Mouse (Mus musculus) splenic B cell, adult 2 months (primary cell): ENCODE measurements at regions not wholly inside any gene's neighbourhood (a gene's known extent, or its start where the extent isn't known, plus 50 kb on each side); places are given as distances from the start of the nearest gene placed in this dataset.

ENCODE experiments used
- DNase-seq: peaks from one replicate; pipeline ENCODE4 v3.0.0-alpha.2; 2011; ENCODE audit warnings: low read depth, low spot score
- H3K27me3 ChIP-seq: 2 replicates; pipeline ENCODE4 v1.6.1; 2012; ENCODE audit warnings: mild to moderate bottlenecking, low read length, moderate library complexity, mixed read lengths; ENCODE audit not compliant: control insufficient read depth, poor library complexity, insufficient read depth, severe bottlenecking
- H3K36me3 ChIP-seq: 2 replicates; pipeline ENCODE4 v1.6.1; 2012; ENCODE audit warnings: mild to moderate bottlenecking, low read length, moderate library complexity, mixed read lengths; ENCODE audit not compliant: control insufficient read depth, poor library complexity, insufficient read depth, severe bottlenecking

- Histone ChIP-seq H3K27me3 (no peaks in the 10 kb centered on the region), H3K36me3 (no peaks in the 10 kb centered on the region)
- DNase-seq = no peak
Observed at GRCm38 (mm10) chr16:77421591-77422024, 180.3 kb downstream of the Gm11146 start.

GRCm38 (mm10) chr16:77421001-77421400 is 180.9 kb downstream of the Gm11146 start:
- no peak for DNase-seq
- Histone ChIP-seq H3K27me3 (no peaks in the 10 kb centered on the region), H3K36me3 (no peaks in the 10 kb centered on the region)

- H3K27me3 ChIP-seq = no peaks in the 10 kb centered on the region
- H3K36me3 ChIP-seq = no peaks in the 10 kb centered on the region
- DNase-seq = no peak
Observed at GRCm38 (mm10) chr16:77420136-77420860, 181.6 kb downstream of the Gm11146 start.

DNA sequence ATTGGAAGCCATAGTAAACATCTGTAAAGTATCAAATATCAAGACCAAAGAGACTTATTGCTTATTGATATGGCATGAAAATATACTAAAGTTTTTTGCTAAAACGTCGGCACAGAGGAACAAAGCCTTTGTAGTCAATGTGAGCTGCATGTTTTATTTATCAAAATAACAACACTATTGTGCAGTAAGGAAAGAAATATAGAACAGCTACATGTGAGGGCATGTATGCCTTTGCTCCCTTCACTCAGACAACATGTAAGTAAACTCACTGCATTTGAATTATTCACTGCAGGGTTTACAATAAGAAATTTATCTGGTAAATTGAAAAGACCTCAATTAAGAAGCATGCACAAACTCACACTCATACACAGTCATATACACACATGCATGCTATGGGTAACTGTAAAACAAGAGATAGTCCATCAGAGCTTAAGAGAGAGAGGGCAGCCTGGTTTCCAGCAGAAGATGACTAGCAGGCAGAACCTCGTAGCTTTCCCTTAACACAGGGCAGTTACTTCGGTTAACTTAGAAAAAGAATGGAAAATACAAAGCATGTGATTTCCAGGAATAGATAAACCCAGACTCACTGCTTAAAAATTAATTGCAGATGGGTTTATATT is 182.7 kb downstream of the Gm11146 start:
- no peaks in the 10 kb centered on the region for H3K27me3 ChIP-seq
- H3K36me3 ChIP-seq = no peaks in the 10 kb centered on the region
- no peak for DNase-seq

DNA sequence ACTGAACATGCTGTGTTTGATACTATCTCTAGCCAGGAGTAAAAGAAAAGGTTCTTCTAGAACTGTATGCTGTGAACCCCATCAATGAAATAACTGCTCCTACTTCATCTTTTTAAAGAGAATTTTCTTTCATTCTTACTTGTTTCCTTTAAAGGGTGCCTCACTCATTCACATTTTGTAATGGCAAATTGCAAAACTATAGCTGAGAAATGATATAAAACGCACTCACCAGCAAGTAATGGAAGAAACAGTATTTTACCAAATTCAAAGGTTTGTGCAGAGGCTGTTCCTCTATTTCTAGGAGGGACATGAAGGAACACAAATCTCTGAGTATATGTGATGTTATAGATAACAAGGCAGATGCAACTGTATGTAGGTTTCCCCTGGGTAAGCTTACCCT is 183.4 kb downstream of the Gm11146 start:
- no peaks in the 10 kb centered on the region for H3K36me3 ChIP-seq
- DNase-seq = no peak
- no peaks in the 10 kb centered on the region for H3K27me3 ChIP-seq

DNA sequence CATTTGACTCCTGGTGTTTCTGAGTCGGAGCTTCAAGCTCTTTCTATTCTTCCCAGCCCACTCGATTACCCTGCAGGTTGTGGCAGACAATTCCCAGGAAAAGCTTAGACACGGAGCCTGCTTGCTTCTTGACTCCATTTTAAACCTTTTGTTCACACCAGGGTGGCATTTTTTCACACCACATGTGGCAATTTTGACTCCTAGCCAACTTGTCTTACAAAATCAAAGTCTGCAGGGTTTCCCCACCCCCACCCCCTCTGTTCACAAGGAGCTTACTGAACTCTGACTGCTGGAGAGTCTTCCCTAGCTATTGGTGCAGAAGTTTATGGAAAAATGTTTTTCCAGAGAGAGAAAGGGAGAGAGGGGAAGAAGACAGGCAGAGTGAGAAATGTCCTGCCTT is 184.1 kb downstream of the Gm11146 start:
- Histone ChIP-seq H3K27me3 (no peaks in the 10 kb centered on the region), H3K36me3 (no peaks in the 10 kb centered on the region)
- DNase-seq = no peak

DNA sequence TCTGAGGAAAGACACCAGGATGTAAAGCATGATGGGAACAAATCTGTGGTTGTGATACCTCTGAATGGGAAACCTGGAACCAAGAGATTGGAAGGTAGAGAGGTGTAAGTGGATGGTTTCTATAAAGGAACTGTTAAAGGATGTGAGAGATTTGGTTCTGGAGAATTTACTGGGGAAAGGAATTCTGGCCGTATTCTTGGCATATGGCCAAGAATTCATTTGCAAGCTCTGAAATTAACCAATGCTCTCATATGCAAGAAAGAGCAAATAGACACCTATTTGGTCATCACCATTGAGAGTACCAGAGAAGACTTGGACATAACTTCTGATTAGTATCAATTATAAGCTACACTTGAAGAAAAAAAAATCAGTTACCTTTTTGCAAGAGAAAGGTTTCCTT is 187.3 kb downstream of the Gm11146 start:
- Histone ChIP-seq H3K36me3 (no peaks in the 10 kb centered on the region), H3K27me3 (no peaks in the 10 kb centered on the region)
- no peak for DNase-seq

GRCm38 (mm10) chr16:77409168-77409567 is 192.7 kb downstream of the Gm11146 start:
- H3K27me3 ChIP-seq = no peaks in the 10 kb centered on the region
- DNase-seq = no peak
- no peaks in the 10 kb centered on the region for H3K36me3 ChIP-seq

DNA sequence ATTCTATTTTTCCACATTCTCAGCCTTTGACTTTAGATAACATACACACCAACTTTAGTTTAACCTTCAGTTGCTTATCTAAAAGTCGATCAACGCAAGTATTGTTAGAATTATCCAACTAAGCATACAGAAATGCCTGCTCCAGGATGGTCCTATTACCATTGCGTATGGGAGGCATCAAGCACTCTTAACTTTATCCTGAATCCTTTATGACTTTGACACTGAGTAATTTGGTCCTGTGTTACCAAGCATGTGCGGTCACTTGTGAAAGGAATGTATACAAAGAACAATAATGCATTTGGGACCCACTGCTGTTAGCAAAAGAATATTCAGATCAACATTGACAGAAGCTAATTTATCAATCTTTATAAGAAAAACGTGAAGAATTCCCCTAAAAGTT is 194.9 kb downstream of the Gm11146 start:
- no peaks in the 10 kb centered on the region for H3K27me3 ChIP-seq
- DNase-seq = no peak
- H3K36me3 ChIP-seq = no peaks in the 10 kb centered on the region

DNA sequence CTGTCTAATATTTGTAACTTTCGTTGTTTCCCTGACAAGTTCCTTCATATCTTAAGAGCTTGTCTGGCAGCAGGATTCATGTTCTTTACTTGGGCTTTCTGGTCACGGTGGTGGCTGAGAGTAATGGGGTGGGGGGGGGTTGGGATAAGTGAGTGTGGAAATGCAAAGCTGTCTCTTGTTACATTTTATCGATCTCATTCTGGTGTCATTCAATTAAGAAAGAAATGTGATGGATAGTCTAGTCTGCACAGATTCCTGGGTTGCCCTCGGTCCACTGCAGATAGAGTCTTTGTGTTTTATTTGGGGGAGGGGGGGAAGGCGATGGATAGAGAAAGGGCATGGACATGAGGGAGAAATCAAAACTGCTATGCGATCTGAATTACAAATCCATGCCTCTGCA is 196.0 kb downstream of the Gm11146 start:
- H3K27me3 ChIP-seq = no peaks in the 10 kb centered on the region
- no peaks in the 10 kb centered on the region for H3K36me3 ChIP-seq
- DNase-seq = no peak

- Histone ChIP-seq H3K27me3 (no peaks in the 10 kb centered on the region), H3K36me3 (no peaks in the 10 kb centered on the region)
- DNase-seq = no peak
Observed at GRCm38 (mm10) chr16:77405181-77405818, 196.6 kb downstream of the Gm11146 start.

DNA sequence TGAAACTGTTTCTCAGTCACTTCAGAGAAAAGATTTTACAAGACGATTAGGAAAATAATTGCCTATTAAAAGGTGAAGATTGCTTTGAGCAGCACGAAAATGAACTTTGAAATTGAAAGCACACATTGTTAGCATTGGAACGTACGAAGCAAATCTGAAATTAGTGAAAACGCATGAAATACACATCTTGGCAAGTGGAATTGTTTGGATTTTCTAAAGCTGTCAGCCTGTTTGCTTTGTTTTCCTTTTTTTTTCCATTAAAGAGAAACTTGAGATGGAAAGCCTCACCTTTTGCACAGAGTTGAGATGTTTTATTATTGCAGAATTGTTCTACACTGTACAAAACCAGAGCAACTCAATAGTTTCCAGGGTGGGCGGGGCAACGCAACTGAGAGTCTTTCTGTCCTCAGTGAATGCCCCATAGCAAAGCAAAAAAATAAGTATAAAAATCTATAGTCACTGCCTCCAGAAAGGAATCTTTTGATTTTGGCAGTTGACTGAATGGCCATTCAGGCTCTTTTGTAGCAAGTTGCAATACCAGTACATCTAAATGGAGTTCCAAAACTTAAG is 199.1 kb downstream of the Gm11146 start:
- no peak for DNase-seq
- no peaks in the 10 kb centered on the region for H3K27me3 ChIP-seq
- no peaks in the 10 kb centered on the region for H3K36me3 ChIP-seq

GRCm38 (mm10) chr16:77401185-77401943 is 200.5 kb downstream of the Gm11146 start:
- DNase-seq = no peak
- no peaks in the 10 kb centered on the region for H3K27me3 ChIP-seq

DNA sequence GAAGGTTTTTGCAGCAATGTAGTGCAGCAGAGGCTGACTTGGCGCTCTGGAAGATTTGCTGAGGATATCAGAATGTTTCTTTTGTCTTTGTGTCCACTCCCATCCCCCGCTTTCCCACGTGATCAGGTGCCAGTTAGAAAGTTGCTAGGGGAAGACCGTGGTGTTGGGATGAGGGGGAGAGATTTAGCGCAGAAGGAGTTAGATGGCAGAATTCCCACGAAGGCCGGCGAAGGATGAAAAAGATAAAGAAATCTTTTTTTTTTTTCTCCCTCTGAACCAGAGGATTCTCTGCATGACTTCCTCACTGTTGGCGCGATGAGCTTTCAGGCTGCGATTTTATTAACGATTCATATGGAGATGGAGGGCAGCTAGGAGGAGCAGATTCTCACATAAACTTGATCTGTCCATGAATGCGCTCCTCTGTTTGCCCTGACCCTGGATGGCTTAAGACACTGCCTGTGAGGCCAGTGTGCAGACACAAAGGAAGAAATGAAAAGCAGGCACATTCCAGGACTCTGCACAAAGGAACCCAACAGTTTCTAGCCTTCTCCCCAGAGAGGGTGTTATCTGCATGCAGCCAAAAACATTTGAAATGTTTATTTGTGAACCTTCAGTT is 201.5 kb downstream of the Gm11146 start:
- Histone ChIP-seq H3K27me3 (no peaks in the 10 kb centered on the region), H3K36me3 (no peaks in the 10 kb centered on the region)
- no peak for DNase-seq

More at GRCm38 (mm10) chr16:77401185-77401943, 200.5 kb downstream of the Gm11146 start:
- no peaks in the 10 kb centered on the region for H3K36me3 ChIP-seq
